Mouse (Mus musculus) ES-E14 (cell line): ENCODE measurements around the gene Trpt1. TPM values are rescaled to one million over a fixed set of nuclear protein-coding genes. Genes with fewer than 3 reads are reported as not detected.

ENCODE experiments used
- DNase-seq: peaks from one replicate; pipeline ENCODE4 v3.0.0-alpha.2; 2013; ENCODE audit warnings: low read depth, low spot score
- H3K27ac ChIP-seq: 2 replicates; pipeline ENCODE4 v1.5.1; 2012; ENCODE audit warnings: low read depth, mild to moderate bottlenecking, low read length, moderate library complexity, mixed read lengths; ENCODE audit not compliant: poor library complexity, insufficient read depth, severe bottlenecking
- H3K36me3 ChIP-seq: 2 replicates; pipeline ENCODE4 v1.6.1; 2012; ENCODE audit warnings: mild to moderate bottlenecking, low read length, moderate library complexity, mixed read lengths; ENCODE audit not compliant: control insufficient read depth, poor library complexity, insufficient read depth, severe bottlenecking
- H3K4me1 ChIP-seq, 2 experiments: fragments of 150-350 bp in 1 of 2; sonication (generic) in 1 of 2; 2 replicates each; pipeline ENCODE4 v1.6.1; 2012; ENCODE audit warnings: low read length in 2 of 2, mild to moderate bottlenecking in 1 of 2, mixed read lengths in 1 of 2; ENCODE audit not compliant: control insufficient read depth in 2 of 2, insufficient read depth in 2 of 2, poor library complexity in 1 of 2
- H3K4me3 ChIP-seq, 2 experiments: fragments of 150-350 bp in 1 of 2; sonication (generic) in 1 of 2; 2 replicates each; pipeline ENCODE4 v1.5.1; 2012; ENCODE audit warnings: low read length in 2 of 2, low read depth in 1 of 2, mild to moderate bottlenecking in 1 of 2, mixed read lengths in 1 of 2; ENCODE audit not compliant: insufficient read depth in 1 of 2, poor library complexity in 1 of 2, severe bottlenecking in 1 of 2
- H3K9ac ChIP-seq: 2 replicates; pipeline ENCODE4 v1.6.1; 2012; ENCODE audit warnings: low read depth, mild to moderate bottlenecking, low read length, mixed read lengths; ENCODE audit not compliant: poor library complexity, insufficient read depth, severe bottlenecking
- H3K9me3 ChIP-seq: fragments of 150-350 bp; sonication (generic); 2 replicates; pipeline ENCODE4 v1.6.1; 2012; ENCODE audit warnings: low read depth, mild to moderate bottlenecking, low read length; ENCODE audit not compliant: control insufficient read depth, insufficient read depth
- CHD2 ChIP-seq: IDR thresholded peaks from 2 replicates; pipeline ENCODE4 v1.6.1; 2014; ENCODE audit warnings: mild to moderate bottlenecking, low read depth, low read length, inconsistent platforms
- HCFC1 ChIP-seq: IDR thresholded peaks from 2 replicates; pipeline ENCODE4 v1.6.1; 2012; ENCODE audit warnings: low read length, inconsistent platforms, borderline replicate concordance; ENCODE audit not compliant: insufficient read depth
- MAFK ChIP-seq: IDR thresholded peaks from 2 replicates; pipeline ENCODE4 v1.6.1; 2014; ENCODE audit warnings: mild to moderate bottlenecking, low read depth, low read length, inconsistent platforms; ENCODE audit not compliant: insufficient read depth
- ZC3H11A ChIP-seq: IDR thresholded peaks from 2 replicates; pipeline ENCODE4 v1.6.1; 2012; ENCODE audit warnings: low read depth, mild to moderate bottlenecking, inconsistent platforms, low read length, borderline replicate concordance
- ZNF384 ChIP-seq: IDR thresholded peaks from 2 replicates; pipeline ENCODE4 v1.6.1; 2012; ENCODE audit warnings: low read depth, low read length, inconsistent platforms
- in situ Hi-C, 2 experiments: fragments of 600-800 bp; cut with MboI; formaldehyde crosslinking; loops; one replicate each; pipeline ENCODE4 v1.15.1; 2025; ENCODE audit warnings: low sequenced_read_pairs in 2 of 2, inconsistent platforms in 1 of 2; ENCODE audit not compliant: unreplicated experiment in 2 of 2
- total RNA-seq: library from RNA; depleted of rRNA; stranded (reverse); fragments of 300-350 nt; gene quantifications from 2 replicates; pipeline ENCODE4 v1.2.3, GENCODE M21; 2012

Gene Trpt1
- total RNA-seq, 1 experiment = 5.0 TPM

DNA sequence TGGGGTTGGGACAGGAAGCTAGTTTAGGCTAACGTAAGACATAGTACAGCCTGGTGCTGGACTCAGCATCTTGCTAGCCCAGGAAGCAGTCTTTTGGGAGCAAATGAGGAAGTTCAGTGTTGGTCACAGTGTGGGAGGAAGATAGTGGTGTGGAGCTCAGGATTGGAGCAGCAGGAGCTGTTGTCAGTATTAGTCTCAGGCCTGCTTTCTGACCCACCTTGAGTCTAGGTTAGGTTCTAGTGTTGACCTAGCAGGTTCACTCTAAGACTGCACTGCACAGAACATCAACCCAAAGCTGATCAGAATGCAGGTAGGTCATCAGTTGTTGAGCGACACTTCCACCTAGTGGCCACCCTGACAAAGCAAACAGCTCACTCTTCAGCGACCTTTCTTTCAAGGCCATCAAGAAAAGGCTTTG lies 24.3 kb downstream of the Trpt1 start:
- H3K9ac ChIP-seq = no peak overlapping the region
- H3K4me1 ChIP-seq = no peaks in the 10 kb centered on the region
- peak; percentile 52 for DNase-seq
- in situ Hi-C loops = no loop called here
- no peak overlapping the region for H3K27ac ChIP-seq
- TF ChIP-seq HCFC1 = no peak
- TF ChIP-seq ZC3H11A = 0 out of 2 replicates have a peak, but pooled peaks have one; percentile 14
- no peak for TF ChIP-seq MAFK
- H3K36me3 ChIP-seq = peaks cover 53% of the 10 kb centered on the region
- no peak overlapping the region for H3K4me3 ChIP-seq
- no peaks in the 10 kb centered on the region for H3K9me3 ChIP-seq

DNA sequence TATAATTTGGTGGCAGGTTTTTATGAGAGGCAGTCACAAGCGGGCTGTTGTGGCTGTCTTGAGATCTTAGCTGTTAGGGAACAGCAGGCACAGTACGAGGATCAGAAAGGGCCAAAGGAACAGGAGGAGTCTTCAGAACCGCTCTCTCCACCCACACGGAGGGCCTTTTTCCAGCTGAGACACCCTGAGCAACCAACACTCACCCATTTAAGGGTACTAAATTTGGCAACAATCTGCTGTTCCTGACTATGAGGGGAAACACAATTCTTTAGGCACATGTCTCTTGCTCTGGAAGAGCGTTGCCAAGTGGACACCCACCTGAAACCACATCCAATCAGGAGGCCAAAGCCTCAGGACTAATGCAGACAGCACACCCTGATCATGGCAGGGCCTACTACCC lies 33.6 kb downstream of the Trpt1 start:
- Histone ChIP-seq H3K4me3 (no peak overlapping the region), H3K9me3 (no peaks in the 10 kb centered on the region), H3K9ac (no peak overlapping the region), H3K27ac (no peak overlapping the region), H3K4me1 (0 out of 4 replicates have a peak, but pooled peaks cover 0 to 2% of the 10 kb centered on the region in 2 experiments), H3K36me3 (peaks cover 77% of the 10 kb centered on the region)
- TF ChIP-seq HCFC1 (no peak), CHD2 (no peak), ZC3H11A (no peak), ZNF384 (no peak), MAFK (no peak)
- no peak for DNase-seq
- in situ Hi-C loops = no loop called here

DNA sequence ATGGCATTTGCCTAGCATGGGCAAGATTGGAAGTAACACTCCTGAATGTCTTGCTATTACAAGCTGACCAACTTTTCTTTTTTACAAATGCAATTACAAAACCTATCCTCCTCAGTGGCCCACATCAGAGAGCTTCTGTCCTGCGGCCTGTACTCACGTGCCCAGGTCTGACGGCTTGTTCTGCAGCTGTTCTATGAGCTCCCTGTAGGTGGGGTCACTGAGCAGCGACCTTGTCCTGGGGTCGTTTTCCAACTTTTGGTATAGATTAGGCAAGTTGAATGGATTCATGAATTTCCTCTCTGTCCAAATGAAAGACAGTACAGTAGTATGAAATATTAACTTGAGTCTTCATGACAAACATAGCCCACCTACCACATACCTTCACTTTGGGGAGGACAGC lies 38.1 kb downstream of the Trpt1 start:
- in situ Hi-C loops = no loop called here

DNA sequence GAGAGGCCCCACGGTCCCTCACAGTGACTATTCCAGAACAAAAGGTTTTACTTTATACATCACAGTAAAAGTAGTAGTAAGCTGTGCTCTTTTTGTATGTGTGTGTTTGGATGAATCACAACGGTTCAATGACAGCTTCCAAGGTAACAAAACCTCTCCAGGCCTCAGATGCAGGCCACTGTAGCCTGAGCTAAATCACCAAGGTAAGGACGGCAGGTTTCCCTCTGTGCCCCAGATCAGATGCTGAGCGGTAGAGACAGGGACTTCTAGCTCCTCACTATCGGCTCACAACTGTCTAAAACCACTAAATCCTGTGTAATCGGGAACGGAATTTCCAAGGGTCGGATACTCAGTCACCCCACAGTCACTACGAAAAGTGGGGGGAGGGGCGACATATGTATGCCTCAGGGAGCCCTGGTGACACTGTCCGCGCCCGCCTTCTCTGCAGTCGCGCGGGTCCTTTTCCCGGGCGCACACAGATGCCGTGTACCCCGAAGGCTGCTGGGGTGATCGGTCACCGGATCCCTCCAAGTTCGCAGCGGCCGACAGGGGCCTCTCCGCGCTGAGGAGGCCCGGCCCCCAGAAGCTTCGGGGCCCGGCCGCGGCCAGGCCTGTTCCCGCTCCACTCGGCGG lies 43.3 kb downstream of the Trpt1 start:
- Histone ChIP-seq H3K4me3 (peak overlapping the region; percentile 93 to 97), H3K4me1 (no peaks in the 10 kb centered on the region; a peak in 1 of 4 replicates), H3K27ac (peak overlapping the region; percentile 76), H3K9me3 (no peaks in the 10 kb centered on the region), H3K9ac (peak overlapping the region; percentile 85), H3K36me3 (peaks cover 10% of the 10 kb centered on the region)
- TF ChIP-seq CHD2 (peak; percentile 14; the same call in 1 of the 2 replicates), MAFK (no peak)
- no peak for DNase-seq
- in situ Hi-C loops = no loop called here

More for the DNA sequence above, 38.1 kb downstream of the Trpt1 start:
- DNase-seq = no peak
- H3K4me3 ChIP-seq = no peak overlapping the region
- H3K9ac ChIP-seq = no peak overlapping the region
- H3K27ac ChIP-seq = no peak overlapping the region
- no peak for TF ChIP-seq MAFK
- TF ChIP-seq ZNF384 = no peak
- TF ChIP-seq HCFC1 = no peak
- no peak for TF ChIP-seq CHD2
- TF ChIP-seq ZC3H11A = no peak
- peaks cover 52% of the 10 kb centered on the region for H3K36me3 ChIP-seq
- peaks cover 0 to 2% of the 10 kb centered on the region in 2 experiments; a peak in 1 of 4 replicates for H3K4me1 ChIP-seq
- H3K9me3 ChIP-seq = no peaks in the 10 kb centered on the region
